14 mouse cellular contexts compared by ENCODE assay signal in the genomic region with DNA sequence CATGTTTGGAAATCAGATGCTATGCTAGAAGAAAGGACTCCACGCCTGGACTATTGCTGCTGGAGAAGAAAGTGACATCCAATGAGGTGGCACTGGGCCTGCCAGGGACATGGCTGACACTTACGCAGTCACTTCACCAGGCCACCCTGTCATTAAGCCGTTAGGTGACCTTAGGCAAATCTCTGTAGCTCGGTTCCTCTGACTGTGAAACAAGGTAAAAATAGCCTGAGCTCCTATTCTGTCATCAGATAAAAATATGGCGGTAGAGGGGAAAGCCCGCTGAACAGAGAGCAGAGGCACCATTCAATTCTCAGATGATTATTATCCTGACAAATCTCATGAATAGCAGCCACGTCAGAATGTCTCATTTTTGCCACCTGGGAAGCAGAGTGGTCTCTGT. TPM values are rescaled to one million over a fixed set of nuclear protein-coding genes. Genes with fewer than 3 reads are reported as not detected.
DNase-seq lines count a peak whose midpoint lies in the region; ATAC-seq and TF ChIP-seq lines count a peak whose summit lies in the region.
"Had no signal": no experiment of that assay in that cellular context is flagged by ENCODE, and none has a peak within 500 bp of the region (broad histone marks: within the 10 kb centered on the region; RNA-seq: fewer than 3 reads in every experiment).

No protein-coding gene starts in this region.

- H3K27ac ChIP-seq in heart, postnatal 0 days (ENCODE audit: low read depth): peak overlapping the region; percentile 72
- peak overlapping the region; percentile 79 for H3K27ac ChIP-seq in spleen, adult 2 months (ENCODE audit: insufficient read depth, low read length)

- no peak for TF ChIP-seq EP300 in heart, postnatal 0 days (IDR thresholded peaks at IDR 0.05; ENCODE audit: low read depth)

- H3K9me3 ChIP-seq in heart, postnatal 0 days (replicated peaks; ENCODE audit: control insufficient read depth, low read length): no peaks in the 10 kb centered on the region
- H3K9me3 ChIP-seq: megakaryocyte, embryonic 14.5 days had no signal

- H3K36me3 ChIP-seq in heart, postnatal 0 days (replicated peaks; ENCODE audit: control insufficient read depth, insufficient read depth, low read length): peaks cover 7% of the 10 kb centered on the region
- no peaks in the 10 kb centered on the region for H3K36me3 ChIP-seq in spleen, adult 2 months (ENCODE audit: control insufficient read depth, insufficient read depth, low read length)

- DNase-seq in gastrocnemius, adult 18-20 months (ENCODE audit: low spot score): peak; percentile 58
- no peak for DNase-seq in gastrocnemius, postnatal 25 days
- peak; percentile 67 for DNase-seq in heart, postnatal 0 days (ENCODE audit: low spot score)
- DNase-seq in heart, postnatal 14 days: no peak
- DNase-seq in spleen, adult 2 months (ENCODE audit: low read depth in 1 of 2, low spot score in 2 of 2): peak in 1 of 2 experiments; percentile 55
- no peak for DNase-seq in spleen, postnatal 10 days (ENCODE audit: low spot score in 2 of 2)
- no peak for DNase-seq in adrenal gland, postnatal 10 days
- DNase-seq: cerebellum, adult 11 months; cerebellum, postnatal 36 days; right cerebral cortex, postnatal 4 days had no signal

- H3K4me3 ChIP-seq in heart, postnatal 0 days (ENCODE audit: low read depth, low read length): no peak overlapping the region
- no peak overlapping the region for H3K4me3 ChIP-seq in spleen, adult 2 months (ENCODE audit: extremely low read depth, insufficient read depth, insufficient read length)
- H3K4me3 ChIP-seq: megakaryocyte, embryonic 14.5 days had no signal

- intact Hi-C loops in heart, postnatal 14 days (cut with DNase I): no loop called here

- H3K4me2 ChIP-seq in heart, postnatal 0 days (ENCODE audit: low read depth, low read length): no peak overlapping the region
- H3K4me2 ChIP-seq: liver, embryonic 11.5 days had no signal

- no peak overlapping the region for H3K9ac ChIP-seq in heart, postnatal 0 days (replicated peaks; ENCODE audit: low read depth, low read length)

- TF ChIP-seq CTCF in heart, postnatal 0 days (IDR thresholded peaks at IDR 0.05; ENCODE audit: low read depth): no peak
- TF ChIP-seq CTCF in spleen, adult 2 months (IDR thresholded peaks at IDR 0.05; ENCODE audit: extremely low read depth, insufficient read depth, insufficient read length, insufficient replicate concordance): no peak

- peaks cover 20% of the 10 kb centered on the region for H3K4me1 ChIP-seq in heart, postnatal 0 days (ENCODE audit: control insufficient read depth, insufficient read depth)
- peaks cover 36% of the 10 kb centered on the region; the same call in 1 of the 2 replicates for H3K4me1 ChIP-seq in spleen, adult 2 months (ENCODE audit: control insufficient read depth, insufficient read depth, insufficient read length)

- WGBS in heart, postnatal 0 days: 20% methylated on average over 7 of the region's 7 CpGs
- WGBS in spleen, adult 2 months: 21% methylated on average over 7 of the region's 7 CpGs

- H3K27me3 ChIP-seq in heart, postnatal 0 days (ENCODE audit: control insufficient read depth, insufficient read depth, low read length): no peaks in the 10 kb centered on the region
- no peaks in the 10 kb centered on the region for H3K27me3 ChIP-seq in spleen, adult 2 months (ENCODE audit: control insufficient read depth, insufficient read depth, low read length)

- no peak for TF ChIP-seq POLR2A in spleen, adult 2 months (IDR thresholded peaks at IDR 0.05; ENCODE audit: low read depth, low read length)

- peak; percentile 58; the same call in 1 of the 2 replicates for ATAC-seq in heart, postnatal 0 days (ENCODE audit: insufficient read depth, low read depth)
- 0 out of 2 replicates have a peak, but pooled peaks have one; percentile 19 for ATAC-seq in monocyte, adult 5-6 weeks (replicated peaks; ENCODE audit: insufficient number of reproducible peaks, low FRiP score, low TSS enrichment, poor library complexity, severe bottlenecking)

RNA-seq across cellular contexts. Expression of a gene that starts 10.9 kb away (rescaled TPM):
- total RNA-seq in gastrocnemius, adult 18-20 months (2021): under 1 TPM; 0.34 to 0.45 TPM
- under 1 TPM; 0.36 to 0.91 TPM for total RNA-seq in gastrocnemius, postnatal 25 days (2021)
- total RNA-seq in heart, postnatal 0 days (2014; rRNA removed; ENCODE audit: low replicate concordance): 0.95 and 1.3 TPM in 2 replicates
- polyA plus RNA-seq in heart, postnatal 0 days (2015; fragmentation: Nextera tagmentation; extraction: Ambion mirVana): 5.1 and 5.6 TPM in 2 replicates
- 1 to 10 TPM; 1.8 to 4.9 TPM for total RNA-seq in heart, postnatal 14 days (2021)
- 3.0 and 4.1 TPM in 2 replicates for polyA plus RNA-seq in spleen, adult 2 months (2012; rRNA removed)
- total RNA-seq in monocyte, adult 5-6 weeks (2017): 0.32 to 1.6 TPM in 2 of 3 replicates, not detected in the other
- 1 to 10 TPM; 1.1 to 1.2 TPM for total RNA-seq in adrenal gland, postnatal 10 days (2021)
- polyA plus RNA-seq: embryonic facial prominence, embryonic 11.5 days; liver, embryonic 11.5 days had no signal

RNA-seq across cellular contexts. Expression of a gene that starts 25.7 kb away (rescaled TPM):
- 1 to 10 TPM; 6.6 to 9.0 TPM for total RNA-seq in gastrocnemius, adult 18-20 months (2021)
- total RNA-seq in gastrocnemius, postnatal 25 days (2021): 1 to 10 TPM; 3.7 to 8.1 TPM
- total RNA-seq in heart, postnatal 0 days (2014; rRNA removed; ENCODE audit: low replicate concordance): 51.6 and 57.8 TPM in 2 replicates
- polyA plus RNA-seq in heart, postnatal 0 days (2015; fragmentation: Nextera tagmentation; extraction: Ambion mirVana): 15.5 and 17.6 TPM in 2 replicates
- 10 to 100 TPM; 32.7 to 34.3 TPM for total RNA-seq in heart, postnatal 14 days (2021)
- 28.8 and 33.6 TPM in 2 replicates for polyA plus RNA-seq in spleen, adult 2 months (2012; rRNA removed)
- total RNA-seq in monocyte, adult 5-6 weeks (2017): 0.19 to 5.1 TPM (median 1.8 TPM) in 3 replicates
- total RNA-seq in adrenal gland, postnatal 10 days (2021): 10 to 100 TPM; 22.1 to 24.2 TPM

RNA-seq across cellular contexts. Expression of a gene that starts 36.2 kb away (rescaled TPM):
- total RNA-seq in gastrocnemius, adult 18-20 months (2021): 10 to 100 TPM; 45.0 to 48.7 TPM
- total RNA-seq in gastrocnemius, postnatal 25 days (2021): 10 to 100 TPM; 44.7 to 47.2 TPM
- 56.5 and 76.1 TPM in 2 replicates for total RNA-seq in heart, postnatal 0 days (2014; rRNA removed; ENCODE audit: low replicate concordance)
- 90.9 and 92.1 TPM in 2 replicates for polyA plus RNA-seq in heart, postnatal 0 days (2015; fragmentation: Nextera tagmentation; extraction: Ambion mirVana)
- 10 to 100 TPM; 78.3 to 78.9 TPM for total RNA-seq in heart, postnatal 14 days (2021)
- 94.0 and 117 TPM in 2 replicates for polyA plus RNA-seq in spleen, adult 2 months (2012; rRNA removed)
- 20.0 to 22.8 TPM (median 22.4 TPM) in 3 replicates for total RNA-seq in monocyte, adult 5-6 weeks (2017)
- 10 to 100 TPM; 66.1 to 78.6 TPM for total RNA-seq in adrenal gland, postnatal 10 days (2021)

RNA-seq across cellular contexts. Expression of a gene that starts 36.4 kb away (rescaled TPM):
- 10 to 100 TPM; 12.0 to 14.0 TPM for total RNA-seq in gastrocnemius, adult 18-20 months (2021)
- 10 to 100 TPM in 1 of 2 experiments, 1 to 10 TPM in 1; 9.6 to 11.4 TPM for total RNA-seq in gastrocnemius, postnatal 25 days (2021)
- total RNA-seq in heart, postnatal 0 days (2014; rRNA removed; ENCODE audit: low replicate concordance): 14.7 and 23.0 TPM in 2 replicates
- 18.5 and 19.5 TPM in 2 replicates for polyA plus RNA-seq in heart, postnatal 0 days (2015; fragmentation: Nextera tagmentation; extraction: Ambion mirVana)
- 10 to 100 TPM; 11.5 to 12.4 TPM for total RNA-seq in heart, postnatal 14 days (2021)
- polyA plus RNA-seq in spleen, adult 2 months (2012; rRNA removed): 2.0 and 2.1 TPM in 2 replicates
- total RNA-seq in monocyte, adult 5-6 weeks (2017): 7.9 to 17.5 TPM (median 14.1 TPM) in 3 replicates
- 10 to 100 TPM; 14.1 to 18.8 TPM for total RNA-seq in adrenal gland, postnatal 10 days (2021)

Comparison
In these comparisons a context has a peak if more than half of its experiments do, and no peak if none do; other contexts are left out.
1. DNase-seq: peak in gastrocnemius, adult 18-20 months (single experiment) and heart, postnatal 0 days (single experiment); none in gastrocnemius, postnatal 25 days (single experiment), heart, postnatal 14 days (0 of 2), spleen, postnatal 10 days (0 of 2) and adrenal gland, postnatal 10 days (single experiment).